Mouse (Mus musculus): Measurements from ENCODE around the gene Ncbp3.

The Ncbp3 gene

GRCm38 (mm10) chr11:73090283-73090682, 42.7 kb downstream of the Ncbp3 start, which contains the start of gene Itgae:
TSS of gene Itgae (plus strand) at chr11:73090583.
- DNase-seq: no peak

GRCm38 (mm10) chr11:73090826-73091225, 43.2 kb downstream of the Ncbp3 start:
- DNase-seq: no peak

GRCm38 (mm10) chr11:73092057-73092456, 44.5 kb downstream of the Ncbp3 start:
- no peak for DNase-seq

GRCm38 (mm10) chr11:73092877-73093276, 45.3 kb downstream of the Ncbp3 start:
- no peak for DNase-seq

GRCm38 (mm10) chr11:73094231-73094995, 46.8 kb downstream of the Ncbp3 start:
- DNase-seq: no peak

- DNase-seq: no peak
These were observed 51.3 kb downstream of the Ncbp3 start for GRCm38 (mm10) chr11:73098860-73099259.

- DNase-seq: no peak
These were observed 52.6 kb downstream of the Ncbp3 start for GRCm38 (mm10) chr11:73099976-73100750.

GRCm38 (mm10) chr11:73101308-73101707, 53.7 kb downstream of the Ncbp3 start:
- DNase-seq: no peak

- DNase-seq: no peak
These were observed 57.7 kb downstream of the Ncbp3 start for GRCm38 (mm10) chr11:73105246-73105645.

- DNase-seq: peak; percentile 78
These were observed 59.8 kb downstream of the Ncbp3 start for GRCm38 (mm10) chr11:73107358-73107757.

- DNase-seq: no peak
These were observed 60.8 kb downstream of the Ncbp3 start for GRCm38 (mm10) chr11:73108195-73108897.

- no peak for DNase-seq
These were observed 61.5 kb downstream of the Ncbp3 start for GRCm38 (mm10) chr11:73108898-73109625.

GRCm38 (mm10) chr11:73109941-73110340, 62.4 kb downstream of the Ncbp3 start:
- DNase-seq: no peak

GRCm38 (mm10) chr11:73111414-73111813, 63.8 kb downstream of the Ncbp3 start:
- no peak for DNase-seq

- no peak for DNase-seq
These were observed 78.9 kb downstream of the Ncbp3 start for GRCm38 (mm10) chr11:73126495-73126894.

GRCm38 (mm10) chr11:73131020-73131419, 83.4 kb downstream of the Ncbp3 start:
- no peak for DNase-seq

- no peak for DNase-seq
These were observed 85.4 kb downstream of the Ncbp3 start for GRCm38 (mm10) chr11:73132999-73133398.

GRCm38 (mm10) chr11:73134222-73134621, 86.6 kb downstream of the Ncbp3 start:
- no peak for DNase-seq

- DNase-seq: no peak
These were observed 89.0 kb downstream of the Ncbp3 start for GRCm38 (mm10) chr11:73136587-73136986.

GRCm38 (mm10) chr11:73137116-73137515, 89.5 kb downstream of the Ncbp3 start:
- DNase-seq: no peak

- peak; percentile 91 for DNase-seq
These were observed 90.3 kb downstream of the Ncbp3 start, which contains the start of gene Haspin for GRCm38 (mm10) chr11:73137591-73138501. TSS of gene Haspin (minus strand) at chr11:73138294.

Measured in right cerebral cortex, postnatal 14 days (tissue).